Mouse (Mus musculus): ENCODE measurements at regions not wholly inside any gene's neighbourhood (a gene's known extent, or its start where the extent isn't known, plus 50 kb on each side); places are given as distances from the start of the nearest gene placed in this dataset.
A peak's percentile ranks its signal among the peaks of the same experiment; 100 is the strongest.

GRCm38 (mm10) chr13:99097606-99098545, 86.7 kb upstream of the Zfp366 start:
- DNase-seq (ENCODE audit: low spot score), result no peak

GRCm38 (mm10) chr13:99096837-99097236, 87.8 kb upstream of the Zfp366 start:
- no peak for DNase-seq (ENCODE audit: low spot score)

- DNase-seq (ENCODE audit: low spot score), result no peak
Measured at GRCm38 (mm10) chr13:99095006-99095405, 89.6 kb upstream of the Zfp366 start.

GRCm38 (mm10) chr13:99094221-99094620, 90.4 kb upstream of the Zfp366 start:
- DNase-seq (ENCODE audit: low spot score), result no peak

GRCm38 (mm10) chr13:99093269-99093668, 91.4 kb upstream of the Zfp366 start:
- DNase-seq (ENCODE audit: low spot score), result peak; percentile 69

GRCm38 (mm10) chr13:99092279-99092930, 92.2 kb upstream of the Zfp366 start:
- DNase-seq (ENCODE audit: low spot score), result no peak

GRCm38 (mm10) chr13:99091562-99092278, 92.9 kb upstream of the Zfp366 start:
- DNase-seq (ENCODE audit: low spot score), result no peak

- DNase-seq (ENCODE audit: low spot score), result no peak
Measured at GRCm38 (mm10) chr13:99090361-99090760, 94.3 kb upstream of the Zfp366 start.

- no peak for DNase-seq (ENCODE audit: low spot score)
Measured at GRCm38 (mm10) chr13:99088285-99088684, 96.3 kb upstream of the Zfp366 start.

- no peak for DNase-seq (ENCODE audit: low spot score)
Measured at GRCm38 (mm10) chr13:99079331-99079761, 95.0 kb upstream of the 1700024P04Rik start.

GRCm38 (mm10) chr13:99078643-99079042, 94.3 kb upstream of the 1700024P04Rik start:
- no peak for DNase-seq (ENCODE audit: low spot score)

GRCm38 (mm10) chr13:99077039-99077749, 92.8 kb upstream of the 1700024P04Rik start:
- no peak for DNase-seq (ENCODE audit: low spot score)

GRCm38 (mm10) chr13:99075467-99075866, 91.1 kb upstream of the 1700024P04Rik start:
- DNase-seq (ENCODE audit: low spot score), result no peak

GRCm38 (mm10) chr13:99071821-99072414, 87.6 kb upstream of the 1700024P04Rik start:
- DNase-seq (ENCODE audit: low spot score), result no peak

- no peak for DNase-seq (ENCODE audit: low spot score)
Measured at GRCm38 (mm10) chr13:99071413-99071812, 87.0 kb upstream of the 1700024P04Rik start.

GRCm38 (mm10) chr13:99069767-99070166, 85.4 kb upstream of the 1700024P04Rik start:
- DNase-seq (ENCODE audit: low spot score), result no peak

GRCm38 (mm10) chr13:99067504-99067903, 83.1 kb upstream of the 1700024P04Rik start:
- no peak for DNase-seq (ENCODE audit: low spot score)

GRCm38 (mm10) chr13:99063431-99063830, 79.1 kb upstream of the 1700024P04Rik start:
- DNase-seq (ENCODE audit: low spot score), result no peak

- DNase-seq (ENCODE audit: low spot score), result no peak
Measured at GRCm38 (mm10) chr13:99062936-99063335, 78.6 kb upstream of the 1700024P04Rik start.

GRCm38 (mm10) chr13:99058131-99058970, 74.0 kb upstream of the 1700024P04Rik start:
- no peak for DNase-seq (ENCODE audit: low spot score)

Measured in layer of hippocampus, adult 9-10 months (tissue).